Mouse (Mus musculus) lung, adult 2 months (tissue): Measurements from ENCODE around the gene Ferd3l. TPM values are rescaled to one million over a fixed set of nuclear protein-coding genes. Genes with fewer than 3 reads are reported as not detected.

Experiments
- DNase-seq: peaks from one replicate; pipeline ENCODE4 v3.0.0; 2022
- H3K4me1 ChIP-seq: fragments of 200-500 bp; 2 replicates; pipeline ENCODE4 v1.6.1; 2011; ENCODE audit warnings: low read length; ENCODE audit not compliant: control insufficient read depth, insufficient read depth
- H3K4me3 ChIP-seq: fragments of 200-500 bp; replicated peaks from 2 replicates; pipeline ENCODE3; 2011; ENCODE audit warnings: low read depth, mild to moderate bottlenecking, control low read depth, low read length; ENCODE audit errors: extremely low read depth
- CTCF ChIP-seq: fragments of 200-500 bp; IDR thresholded peaks from 2 replicates; pipeline ENCODE4 v1.5.1; 2011; ENCODE audit warnings: mild to moderate bottlenecking, low read length, control low read depth; ENCODE audit not compliant: insufficient read depth
- POLR2A ChIP-seq: fragments of 200-500 bp; IDR thresholded peaks from 2 replicates; pipeline ENCODE4 v1.6.1; 2011; ENCODE audit warnings: low read depth, mild to moderate bottlenecking, control low read depth, low read length, borderline replicate concordance; ENCODE audit errors: extremely low read depth
- WGBS: fragments of 180-500 bp; shearing (Covaris S2); methylation state at CpG from one replicate; pipeline ENCODE4 v1.1.7; 2018; 5-methylcytosine and 5-hydroxymethylcytosine counted together
- polyA plus RNA-seq: library from polyadenylated mRNA; depleted of rRNA; stranded (reverse); fragments of >200 nt; gene quantifications from 2 replicates; pipeline ENCODE4 v1.2.3, GENCODE M21; 2012

Gene Ferd3l
- polyA plus RNA-seq, 1 experiment: not detected

GRCm38 (mm10) chr12:33956576-33957399 is 28.6 kb downstream of the Ferd3l start:
- H3K4me1 ChIP-seq: peaks cover 4% of the 10 kb centered on the region; the same call in 1 of the 2 replicates
- 3% methylated on average over 41 of the region's 43 CpGs for WGBS
- DNase-seq: no peak
- no peak overlapping the region for H3K4me3 ChIP-seq
- TF ChIP-seq CTCF (no peak), POLR2A (no peak)

GRCm38 (mm10) chr12:33957400-33958240 is 29.4 kb downstream of the Ferd3l start, which contains the start of gene Twist1:
TSS of gene Twist1 (plus strand) at chr12:33957671.
- TF ChIP-seq CTCF (no peak), POLR2A (no peak)
- DNase-seq: no peak
- H3K4me3 ChIP-seq: peak within 1 kb of the TSS; percentile 48
- peaks cover 4% of the 10 kb centered on the region; the same call in 1 of the 2 replicates for H3K4me1 ChIP-seq
- WGBS: 1% methylated on average over 88 of the region's 105 CpGs

- peak overlapping the region; percentile 48 for H3K4me3 ChIP-seq
- WGBS: 3% methylated on average over 55 of the region's 56 CpGs
- DNase-seq: no peak
- TF ChIP-seq POLR2A: no peak
- TF ChIP-seq CTCF: no peak
- H3K4me1 ChIP-seq: peaks cover 4% of the 10 kb centered on the region; the same call in 1 of the 2 replicates
Observed at GRCm38 (mm10) chr12:33958241-33959194, 30.3 kb downstream of the Ferd3l start.

- DNase-seq: no peak
- TF ChIP-seq CTCF: no peak
- no peak for TF ChIP-seq POLR2A
- WGBS: 14% methylated on average over 6 of the region's 6 CpGs
- Histone ChIP-seq H3K4me1 (peaks cover 4% of the 10 kb centered on the region; the same call in 1 of the 2 replicates), H3K4me3 (no peak overlapping the region)
Observed at GRCm38 (mm10) chr12:33959206-33959605, 31.0 kb downstream of the Ferd3l start.

- TF ChIP-seq POLR2A (no peak), CTCF (no peak)
- Histone ChIP-seq H3K4me1 (peaks cover 4% of the 10 kb centered on the region; the same call in 1 of the 2 replicates), H3K4me3 (no peak overlapping the region)
- DNase-seq: no peak
- WGBS: 16% methylated on average over 3 of the region's 3 CpGs
Observed at GRCm38 (mm10) chr12:33959846-33960245, 31.6 kb downstream of the Ferd3l start.

GRCm38 (mm10) chr12:33961013-33961412 is 32.8 kb downstream of the Ferd3l start:
- TF ChIP-seq POLR2A (no peak), CTCF (no peak)
- WGBS: 35% methylated on average over 5 of the region's 5 CpGs
- no peak for DNase-seq
- Histone ChIP-seq H3K4me1 (peaks cover 4% of the 10 kb centered on the region; the same call in 1 of the 2 replicates), H3K4me3 (no peak overlapping the region)

GRCm38 (mm10) chr12:33962118-33962772 is 34.0 kb downstream of the Ferd3l start:
- Histone ChIP-seq H3K4me1 (peaks cover 4% of the 10 kb centered on the region; the same call in 1 of the 2 replicates), H3K4me3 (no peak overlapping the region)
- TF ChIP-seq CTCF (no peak), POLR2A (no peak)
- no peak for DNase-seq
- 14% methylated on average over 17 of the region's 17 CpGs for WGBS

GRCm38 (mm10) chr12:33962773-33963130 is 34.5 kb downstream of the Ferd3l start:
- Histone ChIP-seq H3K4me3 (no peak overlapping the region), H3K4me1 (peaks cover 4% of the 10 kb centered on the region; the same call in 1 of the 2 replicates)
- DNase-seq: no peak
- WGBS: 29% methylated on average over 9 of the region's 9 CpGs
- no peak for TF ChIP-seq POLR2A
- TF ChIP-seq CTCF: no peak
